Mouse (Mus musculus) lung, adult 2 months (tissue): ENCODE measurements around the gene Nme6.

ENCODE experiments used
- CTCF ChIP-seq: fragments of 200-500 bp; IDR thresholded peaks from 2 replicates; pipeline ENCODE4 v1.5.1; 2011; ENCODE audit warnings: mild to moderate bottlenecking, low read length, control low read depth; ENCODE audit not compliant: insufficient read depth
- POLR2A ChIP-seq: fragments of 200-500 bp; IDR thresholded peaks from 2 replicates; pipeline ENCODE4 v1.6.1; 2011; ENCODE audit warnings: low read depth, mild to moderate bottlenecking, control low read depth, low read length, borderline replicate concordance; ENCODE audit errors: extremely low read depth

DNA sequence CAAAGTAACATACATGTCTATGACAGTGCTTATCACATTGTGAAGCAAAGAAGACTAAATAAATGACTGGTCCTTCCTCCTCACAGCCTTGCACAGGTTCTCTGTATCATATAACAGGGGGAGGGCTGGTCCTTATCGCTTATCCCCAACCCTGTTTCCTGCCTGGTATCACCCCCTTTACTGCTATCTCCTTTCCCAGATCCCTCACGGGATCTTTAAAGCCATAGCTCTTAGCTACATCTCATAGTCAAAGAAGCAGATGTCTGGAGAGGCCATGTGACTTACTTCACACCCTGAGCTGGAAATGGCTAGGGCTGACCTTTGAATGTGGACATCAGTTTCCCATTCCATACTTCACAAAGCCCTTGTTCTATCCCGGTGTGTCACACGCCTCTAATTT, 6.8 kb upstream of the Nme6 start:
- TF ChIP-seq POLR2A: no peak
- TF ChIP-seq CTCF: no peak
